Mouse (Mus musculus): Measurements from ENCODE around the gene Fgb. TPM values are rescaled to one million over a fixed set of nuclear protein-coding genes. Genes with fewer than 3 reads are reported as not detected.

Fgb gene
- total and polyA plus RNA-seq, 3 experiments: not detected

DNA sequence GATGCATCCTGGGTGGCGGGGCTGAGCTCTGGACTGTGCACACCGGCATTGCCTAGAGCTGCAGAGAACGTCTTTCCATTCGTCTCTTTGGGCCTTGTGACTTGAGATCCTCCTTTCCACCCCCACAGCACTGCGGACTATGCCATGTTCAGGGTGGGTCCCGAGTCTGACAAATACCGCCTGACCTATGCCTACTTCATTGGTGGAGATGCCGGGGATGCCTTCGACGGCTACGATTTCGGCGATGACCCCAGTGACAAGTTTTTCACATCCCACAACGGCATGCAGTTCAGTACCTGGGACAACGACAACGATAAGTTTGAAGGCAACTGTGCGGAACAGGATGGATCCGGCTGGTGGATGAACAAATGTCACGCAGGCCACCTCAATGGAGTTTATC is 37.0 kb downstream of the Fgb start:
- Histone ChIP-seq H3K4me1 (ENCODE audit: control insufficient read depth, insufficient read depth, low read length) (no peaks in the 10 kb centered on the region), H3K4me3 (no peak overlapping the region), H3K27me3 (ENCODE audit: control insufficient read depth, insufficient read depth, low read length) (no peaks in the 10 kb centered on the region), H3K36me3 (ENCODE audit: control insufficient read depth, insufficient read depth, low read length) (no peaks in the 10 kb centered on the region), H3K79me2 (replicated peaks; ENCODE audit: control insufficient read depth, insufficient read depth, low read length) (no peaks in the 10 kb centered on the region), H3K9ac (ENCODE audit: low read depth, low read length) (no peak overlapping the region), H3K27ac (no peak overlapping the region)
- 88% methylated on average over 19 of the region's 19 CpGs for WGBS
- intact Hi-C loops (cut with DNase I): no loop called here
- no peak for DNase-seq
- TF ChIP-seq POLR2A (IDR thresholded peaks at IDR 0.05; ENCODE audit: insufficient read depth, low read depth, low read length): no peak
- TF ChIP-seq CTCF (IDR thresholded peaks at IDR 0.05): no peak
- TF ChIP-seq EP300 (IDR thresholded peaks at IDR 0.05; ENCODE audit: insufficient read depth, low read depth, low read length): no peak

- TF ChIP-seq POLR2A (IDR thresholded peaks at IDR 0.05; ENCODE audit: insufficient read depth, low read depth, low read length) (no peak), CTCF (IDR thresholded peaks at IDR 0.05) (no peak), EP300 (IDR thresholded peaks at IDR 0.05; ENCODE audit: insufficient read depth, low read depth, low read length) (no peak)
- intact Hi-C loops (cut with DNase I): no loop called here
- H3K79me2 ChIP-seq (replicated peaks; ENCODE audit: control insufficient read depth, insufficient read depth, low read length): no peaks in the 10 kb centered on the region
- no peak for DNase-seq
- H3K4me3 ChIP-seq: no peak overlapping the region
- WGBS: 80% methylated on average over 4 of the region's 4 CpGs
- no peak overlapping the region for H3K9ac ChIP-seq (ENCODE audit: low read depth, low read length)
- no peaks in the 10 kb centered on the region for H3K36me3 ChIP-seq (ENCODE audit: control insufficient read depth, insufficient read depth, low read length)
- H3K27me3 ChIP-seq (ENCODE audit: control insufficient read depth, insufficient read depth, low read length): no peaks in the 10 kb centered on the region
- H3K4me1 ChIP-seq (ENCODE audit: control insufficient read depth, insufficient read depth, low read length): no peaks in the 10 kb centered on the region
- H3K27ac ChIP-seq: no peak overlapping the region
These were observed 38.1 kb downstream of the Fgb start for GRCm38 (mm10) chr3:83011565-83011964.

DNA sequence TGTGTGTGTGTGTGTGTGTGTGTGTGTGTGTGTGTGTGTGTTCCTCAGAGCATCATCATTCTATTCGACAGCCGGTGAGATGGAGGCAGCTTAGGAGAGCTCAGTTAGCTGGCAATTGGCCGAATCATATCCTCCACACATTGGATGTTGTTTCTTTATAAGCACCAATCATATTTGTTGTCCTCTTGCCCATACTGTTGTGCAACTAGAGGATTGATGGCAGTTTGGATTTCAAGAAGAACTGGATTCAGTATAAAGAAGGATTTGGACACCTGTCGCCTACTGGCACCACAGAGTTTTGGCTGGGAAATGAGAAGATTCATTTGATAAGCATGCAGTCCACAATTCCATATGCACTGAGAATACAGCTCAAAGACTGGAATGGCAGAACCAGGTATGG is 38.5 kb downstream of the Fgb start:
- Histone ChIP-seq H3K27ac (no peak overlapping the region), H3K36me3 (ENCODE audit: control insufficient read depth, insufficient read depth, low read length) (no peaks in the 10 kb centered on the region), H3K79me2 (replicated peaks; ENCODE audit: control insufficient read depth, insufficient read depth, low read length) (no peaks in the 10 kb centered on the region), H3K4me3 (no peak overlapping the region), H3K27me3 (ENCODE audit: control insufficient read depth, insufficient read depth, low read length) (no peaks in the 10 kb centered on the region), H3K4me1 (ENCODE audit: control insufficient read depth, insufficient read depth, low read length) (no peaks in the 10 kb centered on the region), H3K9ac (ENCODE audit: low read depth, low read length) (no peak overlapping the region)
- TF ChIP-seq CTCF (IDR thresholded peaks at IDR 0.05) (no peak), POLR2A (IDR thresholded peaks at IDR 0.05; ENCODE audit: insufficient read depth, low read depth, low read length) (no peak), EP300 (IDR thresholded peaks at IDR 0.05; ENCODE audit: insufficient read depth, low read depth, low read length) (no peak)
- intact Hi-C loops (cut with DNase I): no loop called here
- 78% methylated on average over 4 of the region's 4 CpGs for WGBS
- no peak for DNase-seq

GRCm38 (mm10) chr3:83010291-83010690 is 39.4 kb downstream of the Fgb start:
- H3K79me2 ChIP-seq (replicated peaks; ENCODE audit: control insufficient read depth, insufficient read depth, low read length): no peaks in the 10 kb centered on the region
- H3K4me1 ChIP-seq (ENCODE audit: control insufficient read depth, insufficient read depth, low read length): no peaks in the 10 kb centered on the region
- no peaks in the 10 kb centered on the region for H3K36me3 ChIP-seq (ENCODE audit: control insufficient read depth, insufficient read depth, low read length)
- no peaks in the 10 kb centered on the region for H3K27me3 ChIP-seq (ENCODE audit: control insufficient read depth, insufficient read depth, low read length)
- WGBS: 64% methylated on average over 11 of the region's 11 CpGs
- no peak overlapping the region for H3K27ac ChIP-seq
- no peak overlapping the region for H3K4me3 ChIP-seq
- no peak for DNase-seq
- intact Hi-C loops (cut with DNase I): no loop called here
- TF ChIP-seq CTCF (IDR thresholded peaks at IDR 0.05): no peak
- TF ChIP-seq EP300 (IDR thresholded peaks at IDR 0.05; ENCODE audit: insufficient read depth, low read depth, low read length): no peak
- TF ChIP-seq POLR2A (IDR thresholded peaks at IDR 0.05; ENCODE audit: insufficient read depth, low read depth, low read length): no peak
- H3K9ac ChIP-seq (ENCODE audit: low read depth, low read length): no peak overlapping the region

DNA sequence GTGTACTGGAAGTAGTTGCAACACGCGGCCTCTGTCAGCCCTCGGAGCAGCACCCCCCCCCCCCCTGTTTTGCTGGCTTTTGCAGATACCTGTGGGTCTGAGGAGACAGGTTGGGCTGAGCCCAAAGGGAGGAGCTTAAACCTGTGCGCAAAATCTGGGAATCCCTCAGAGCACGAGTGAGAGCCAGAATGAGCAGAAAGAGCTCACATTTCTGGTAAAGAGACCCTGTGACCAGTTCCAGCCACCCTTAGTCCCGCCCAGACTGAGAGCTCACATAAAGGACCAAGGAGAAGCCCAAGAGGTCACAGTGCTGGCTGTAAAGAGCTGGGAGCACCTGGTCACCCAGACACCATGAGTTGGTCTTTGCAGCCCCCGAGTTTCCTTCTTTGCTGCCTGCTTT is 42.1 kb downstream of the Fgb start, which contains the start of gene Fgg:
Gene Fgg (plus strand): TSS at position 168 of the 400 bp plus-strand sequence.
- no peaks in the 10 kb centered on the region for H3K27me3 ChIP-seq (ENCODE audit: control insufficient read depth, insufficient read depth, low read length)
- H3K36me3 ChIP-seq (ENCODE audit: control insufficient read depth, insufficient read depth, low read length): no peaks in the 10 kb centered on the region
- H3K79me2 ChIP-seq (replicated peaks; ENCODE audit: control insufficient read depth, insufficient read depth, low read length): no peaks in the 10 kb centered on the region
- TF ChIP-seq POLR2A (IDR thresholded peaks at IDR 0.05; ENCODE audit: insufficient read depth, low read depth, low read length): no peak
- no peak for TF ChIP-seq EP300 (IDR thresholded peaks at IDR 0.05; ENCODE audit: insufficient read depth, low read depth, low read length)
- TF ChIP-seq CTCF (IDR thresholded peaks at IDR 0.05): no peak
- no peaks in the 10 kb centered on the region for H3K4me1 ChIP-seq (ENCODE audit: control insufficient read depth, insufficient read depth, low read length)
- 33% methylated on average over 7 of the region's 7 CpGs for WGBS
- H3K4me3 ChIP-seq: no peak within 1 kb of the TSS
- no peak within 1 kb of the TSS for H3K27ac ChIP-seq
- no peak within 1 kb of the TSS for H3K9ac ChIP-seq (ENCODE audit: low read depth, low read length)
- intact Hi-C loops (cut with DNase I): no loop called here
- no peak for DNase-seq

GRCm38 (mm10) chr3:83004801-83005200 is 44.9 kb downstream of the Fgb start:
- Histone ChIP-seq H3K9ac (ENCODE audit: low read depth, low read length) (no peak overlapping the region), H3K4me1 (ENCODE audit: control insufficient read depth, insufficient read depth, low read length) (no peaks in the 10 kb centered on the region), H3K79me2 (replicated peaks; ENCODE audit: control insufficient read depth, insufficient read depth, low read length) (no peaks in the 10 kb centered on the region), H3K4me3 (no peak overlapping the region), H3K27ac (no peak overlapping the region), H3K27me3 (ENCODE audit: control insufficient read depth, insufficient read depth, low read length) (no peaks in the 10 kb centered on the region), H3K36me3 (ENCODE audit: control insufficient read depth, insufficient read depth, low read length) (no peaks in the 10 kb centered on the region)
- DNase-seq: no peak
- intact Hi-C loops (cut with DNase I): no loop called here
- WGBS: 77% methylated on average over 7 of the region's 7 CpGs
- TF ChIP-seq POLR2A (IDR thresholded peaks at IDR 0.05; ENCODE audit: insufficient read depth, low read depth, low read length) (no peak), CTCF (IDR thresholded peaks at IDR 0.05) (no peak), EP300 (IDR thresholded peaks at IDR 0.05; ENCODE audit: insufficient read depth, low read depth, low read length) (no peak)
